Mouse (Mus musculus) kidney, postnatal 0 days (tissue): ENCODE measurements around the gene Ptgfrn. TPM values are rescaled to one million over a fixed set of nuclear protein-coding genes. Genes with fewer than 3 reads are reported as not detected.
A peak's percentile ranks its signal among the peaks of the same experiment; 100 is the strongest.

ENCODE experiments used
- ATAC-seq: fragments of 200-750 bp; cut with Nextera tagmentation; replicated peaks from 2 replicates; pipeline ENCODE4 v1.8.0; 2017; ENCODE audit warnings: low read depth, moderate number of reproducible peaks, moderate TSS enrichment, moderate library complexity; ENCODE audit not compliant: low FRiP score
- DNase-seq: peaks from one replicate; pipeline ENCODE4 v3.0.0-alpha.2; 2016; ENCODE audit warnings: low spot score
- H3K27ac ChIP-seq: fragments of 300-500 bp; sonication (generic); 2 replicates; pipeline ENCODE4 v1.5.1; 2014; ENCODE audit warnings: mild to moderate bottlenecking
- H3K27me3 ChIP-seq: fragments of 300-500 bp; sonication (generic); 2 replicates; pipeline ENCODE4 v1.6.1; 2014; ENCODE audit warnings: low read length, mixed read lengths; ENCODE audit not compliant: insufficient read depth
- H3K36me3 ChIP-seq: fragments of 300-500 bp; sonication (generic); 2 replicates; pipeline ENCODE4 v1.6.1; 2014; ENCODE audit warnings: low read length, mixed read lengths; ENCODE audit not compliant: insufficient read depth
- H3K4me1 ChIP-seq: fragments of 300-500 bp; sonication (generic); replicated peaks from 2 replicates; pipeline ENCODE4 v1.6.1; 2014; ENCODE audit warnings: antibody characterized with exemption, low read length, mixed read lengths; ENCODE audit not compliant: insufficient read depth
- H3K4me2 ChIP-seq: fragments of 300-500 bp; sonication (generic); 2 replicates; pipeline ENCODE4 v1.6.1; 2014; ENCODE audit warnings: mild to moderate bottlenecking, low read length, moderate library complexity, mixed read lengths
- H3K4me3 ChIP-seq: fragments of 300-500 bp; sonication (generic); replicated peaks from 2 replicates; pipeline ENCODE4 v1.5.1; 2014; ENCODE audit warnings: low read depth, low read length
- H3K9ac ChIP-seq: fragments of 300-500 bp; sonication (generic); 2 replicates; pipeline ENCODE4 v1.6.1; 2014; ENCODE audit warnings: low read depth, low read length
- H3K9me3 ChIP-seq: fragments of 300-500 bp; sonication (generic); replicated peaks from 2 replicates; pipeline ENCODE4 v1.6.1; 2016; ENCODE audit warnings: low read length, inconsistent platforms, mixed read lengths
- CTCF ChIP-seq: IDR thresholded peaks from 2 replicates; pipeline ENCODE4 v1.5.1; 2016; ENCODE audit warnings: antibody characterized with exemption, low read depth, mild to moderate bottlenecking, moderate library complexity
- WGBS: fragments of 180-500 bp; shearing (Covaris S2); extraction: QIAGEN DNeasy Blood & Tissue Kit; methylation state at CpG from one replicate; pipeline ENCODE4 v1.1.7; 2014; 5-methylcytosine and 5-hydroxymethylcytosine counted together
- polyA plus RNA-seq: library from polyadenylated mRNA; unstranded; fragments of >200 nt; fragmentation: Nextera tagmentation; extraction: Ambion mirVana; gene quantifications from 2 replicates; pipeline ENCODE4 v1.2.1, GENCODE M21; 2015

The Ptgfrn gene
- polyA plus RNA-seq, 1 experiment from 2014 or later, result 2.1 TPM

DNA sequence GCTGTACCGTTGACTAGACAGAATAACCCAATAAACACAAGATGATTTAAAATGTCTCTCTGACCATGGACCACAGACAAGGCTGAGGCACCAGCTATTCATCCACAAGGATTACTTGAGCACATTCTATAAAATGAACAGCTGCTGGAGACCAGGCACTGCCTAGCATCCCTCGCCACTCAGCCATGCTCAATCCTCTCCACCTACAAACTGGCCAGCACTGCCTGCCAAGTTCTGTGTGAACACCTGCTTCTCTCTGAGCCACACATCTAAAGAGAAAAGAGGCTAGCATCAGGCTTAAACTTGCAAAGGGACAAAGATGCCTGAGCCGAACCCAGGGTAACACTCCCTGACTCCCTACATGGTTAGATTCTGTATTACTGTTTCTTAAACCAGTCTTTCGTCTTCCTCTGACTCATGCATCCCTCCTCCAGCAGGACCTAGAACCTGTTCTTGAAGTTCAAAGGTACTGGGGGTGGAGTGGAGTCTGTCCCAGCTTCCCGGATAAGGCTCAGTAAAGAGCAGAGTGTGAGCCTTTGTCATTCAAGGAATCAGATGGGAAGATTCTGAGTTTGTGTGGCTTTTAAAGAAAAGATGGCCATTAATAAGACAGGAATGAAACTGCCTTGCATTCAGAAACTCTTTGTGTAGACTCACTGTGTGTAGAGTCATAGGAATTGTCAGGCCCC is 14.2 kb downstream of the Ptgfrn start:
- Histone ChIP-seq H3K36me3 (no peaks in the 10 kb centered on the region), H3K4me2 (no peak overlapping the region), H3K27me3 (no peaks in the 10 kb centered on the region), H3K9me3 (no peaks in the 10 kb centered on the region), H3K4me1 (no peaks in the 10 kb centered on the region), H3K9ac (no peak overlapping the region), H3K4me3 (no peak overlapping the region), H3K27ac (no peak overlapping the region)
- 80% methylated on average over 5 of the region's 5 CpGs for WGBS
- DNase-seq, result no peak
- TF ChIP-seq CTCF, result no peak
- no peak for ATAC-seq

DNA sequence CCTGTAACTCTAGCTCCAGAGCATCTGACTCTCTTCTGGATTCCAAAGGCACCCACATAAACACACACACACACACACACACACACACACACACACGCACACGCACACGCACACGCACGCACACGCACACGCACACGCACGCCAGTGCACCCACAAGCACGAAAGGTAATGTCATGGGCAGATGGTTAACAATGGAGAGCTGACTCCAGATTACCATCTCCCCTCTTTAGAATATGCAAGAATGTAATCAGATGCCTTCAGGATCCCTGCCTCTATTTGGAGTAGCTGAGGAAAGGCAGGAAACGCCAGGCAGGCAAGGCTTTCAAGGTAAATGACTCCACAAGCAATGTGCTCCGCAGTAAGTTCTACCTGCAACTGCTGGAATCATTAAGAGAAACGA is 17.9 kb downstream of the Ptgfrn start:
- H3K36me3 ChIP-seq, result no peaks in the 10 kb centered on the region
- WGBS, result 71% methylated on average over 13 of the region's 13 CpGs
- TF ChIP-seq CTCF, result no peak
- ATAC-seq, result no peak
- H3K4me1 ChIP-seq, result no peaks in the 10 kb centered on the region
- no peak overlapping the region for H3K27ac ChIP-seq
- H3K9me3 ChIP-seq, result no peaks in the 10 kb centered on the region
- H3K4me3 ChIP-seq, result no peak overlapping the region
- H3K9ac ChIP-seq, result no peak overlapping the region
- no peak overlapping the region for H3K4me2 ChIP-seq
- H3K27me3 ChIP-seq, result no peaks in the 10 kb centered on the region
- DNase-seq, result no peak

DNA sequence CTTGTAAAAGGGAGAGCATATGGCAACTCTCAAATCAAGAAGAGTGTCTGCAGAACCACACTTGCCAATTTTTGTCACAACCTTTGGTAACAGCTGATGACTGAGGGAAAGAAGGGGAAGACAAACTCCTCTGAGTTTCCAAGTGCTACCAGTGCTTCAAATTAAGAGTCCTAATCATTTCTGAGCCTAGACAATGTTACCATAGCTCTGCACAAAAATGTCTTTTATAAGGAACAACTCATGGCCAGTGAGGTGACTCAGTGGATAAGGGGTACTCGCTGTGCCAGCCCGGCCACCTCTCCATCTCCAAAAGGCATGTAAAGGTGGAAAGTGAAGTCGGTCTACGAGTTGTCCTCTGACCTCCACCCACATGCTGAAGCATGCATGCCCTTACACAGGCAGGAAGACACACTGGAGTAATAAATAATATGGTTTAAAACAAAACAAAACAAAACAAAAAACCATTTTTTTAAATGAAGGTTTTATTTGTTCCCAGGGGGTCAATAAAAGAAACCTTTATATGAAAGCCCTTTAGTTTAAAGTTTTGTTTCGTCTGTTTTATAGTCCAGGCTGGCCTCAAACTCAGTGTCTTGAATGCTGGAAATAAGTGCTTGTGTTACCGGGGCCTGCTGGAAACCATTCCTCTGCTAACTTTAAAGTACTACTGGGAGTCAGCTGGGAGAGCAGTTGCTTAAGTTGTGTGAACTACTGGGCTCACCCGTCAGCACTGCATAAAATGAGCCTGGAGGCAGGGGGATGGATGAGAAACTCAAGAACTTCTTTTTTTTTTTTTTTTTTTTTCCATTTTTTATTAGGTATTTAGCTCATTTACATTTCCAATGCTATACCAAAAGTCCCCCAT is 23.3 kb downstream of the Ptgfrn start:
- no peaks in the 10 kb centered on the region for H3K4me1 ChIP-seq
- H3K4me3 ChIP-seq, result no peak overlapping the region
- no peak for TF ChIP-seq CTCF
- H3K9ac ChIP-seq, result no peak overlapping the region
- H3K27me3 ChIP-seq, result no peaks in the 10 kb centered on the region
- ATAC-seq (no peak), DNase-seq (peak; percentile 84)
- WGBS, result 54% methylated on average over 7 of the region's 7 CpGs
- H3K4me2 ChIP-seq, result no peak overlapping the region
- H3K27ac ChIP-seq, result 0 out of 2 replicates have a peak overlapping the region, but pooled peaks have one; percentile 25
- no peaks in the 10 kb centered on the region for H3K9me3 ChIP-seq
- no peaks in the 10 kb centered on the region for H3K36me3 ChIP-seq

DNA sequence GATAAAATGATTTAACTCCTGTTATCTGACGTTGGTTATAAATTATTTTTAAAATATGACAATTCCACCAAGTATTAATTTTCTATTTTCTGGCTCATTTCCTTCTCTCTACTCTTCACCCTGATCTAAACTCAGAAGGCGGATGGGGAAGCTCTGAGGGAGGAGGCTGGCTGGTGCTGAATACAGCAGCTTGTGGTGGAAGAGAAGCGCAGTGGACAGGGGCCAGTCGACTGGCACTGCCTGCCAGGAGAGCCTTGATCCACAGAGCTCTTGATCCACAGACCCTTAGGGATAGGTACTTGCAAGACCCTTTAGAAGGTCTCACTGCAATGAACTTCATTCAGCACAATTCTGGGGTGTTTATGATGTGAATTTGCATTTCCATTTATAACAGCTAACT is 29.2 kb downstream of the Ptgfrn start:
- Histone ChIP-seq H3K9ac (no peak overlapping the region), H3K36me3 (no peaks in the 10 kb centered on the region), H3K27ac (no peak overlapping the region), H3K4me3 (no peak overlapping the region), H3K9me3 (no peaks in the 10 kb centered on the region), H3K27me3 (no peaks in the 10 kb centered on the region), H3K4me2 (no peak overlapping the region), H3K4me1 (0 out of 2 replicates have a peak, but pooled peaks cover 3% of the 10 kb centered on the region)
- no peak for DNase-seq
- 86% methylated on average over 4 of the region's 4 CpGs for WGBS
- ATAC-seq, result no peak
- TF ChIP-seq CTCF, result no peak

DNA sequence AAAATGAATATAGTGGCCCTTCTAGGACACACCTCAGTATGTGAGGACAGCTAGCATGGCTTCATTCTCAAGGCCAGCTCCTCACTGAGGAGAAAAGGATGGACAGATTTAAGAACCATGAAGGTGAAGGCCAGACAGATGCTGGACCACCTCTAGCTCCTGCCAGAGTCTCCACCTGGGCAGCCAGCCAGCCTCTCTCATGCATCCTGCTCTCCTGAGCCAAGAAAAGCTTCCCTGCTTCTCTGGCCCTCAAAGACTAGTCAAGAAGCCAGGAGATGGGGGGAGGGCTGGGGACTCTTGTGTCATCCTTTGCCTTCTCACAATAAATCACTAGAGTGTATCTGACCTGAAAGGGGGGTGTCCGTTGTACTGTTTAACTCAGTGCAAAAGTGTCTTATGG is 31.7 kb downstream of the Ptgfrn start:
- Histone ChIP-seq H3K9me3 (no peaks in the 10 kb centered on the region), H3K27me3 (no peaks in the 10 kb centered on the region), H3K4me2 (no peak overlapping the region), H3K9ac (no peak overlapping the region), H3K4me1 (0 out of 2 replicates have a peak, but pooled peaks cover 9% of the 10 kb centered on the region), H3K27ac (no peak overlapping the region), H3K36me3 (no peaks in the 10 kb centered on the region), H3K4me3 (no peak overlapping the region)
- DNase-seq, result peak; percentile 44
- WGBS, result 26% methylated on average over 1 of the region's 1 CpGs
- TF ChIP-seq CTCF, result no peak
- no peak for ATAC-seq

DNA sequence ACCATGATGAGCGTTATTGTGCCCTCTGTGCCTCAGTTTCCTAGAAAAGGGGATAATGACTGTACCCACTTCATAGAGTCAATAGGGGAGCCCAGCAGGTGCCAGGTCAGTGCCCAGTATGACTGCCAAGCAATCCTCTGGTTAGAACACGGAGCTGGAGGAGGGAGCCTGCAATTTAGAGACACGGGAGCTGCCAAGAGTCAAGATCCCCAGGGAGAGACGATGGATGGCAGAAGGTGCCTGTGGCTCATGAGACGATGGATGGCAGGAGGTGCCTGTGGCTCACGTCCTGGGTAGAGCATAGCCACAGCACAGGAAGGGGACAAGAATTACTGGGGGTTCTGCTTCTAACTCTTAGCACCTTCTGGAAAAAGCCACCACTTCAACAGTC is 32.4 kb downstream of the Ptgfrn start:
- ATAC-seq, result no peak
- WGBS, result 70% methylated on average over 6 of the region's 6 CpGs

More for the DNA sequence above, 32.4 kb downstream of the Ptgfrn start:
- no peak overlapping the region for H3K4me2 ChIP-seq
- H3K9me3 ChIP-seq, result no peaks in the 10 kb centered on the region
- no peak for TF ChIP-seq CTCF
- H3K4me1 ChIP-seq, result 0 out of 2 replicates have a peak, but pooled peaks cover 9% of the 10 kb centered on the region
- no peak overlapping the region for H3K27ac ChIP-seq
- H3K36me3 ChIP-seq, result no peaks in the 10 kb centered on the region
- no peak overlapping the region for H3K4me3 ChIP-seq
- no peaks in the 10 kb centered on the region for H3K27me3 ChIP-seq
- no peak for DNase-seq
- H3K9ac ChIP-seq, result no peak overlapping the region
